Mouse (Mus musculus) CH12.LX (cell line): ENCODE measurements around the gene Ift46. TPM values are rescaled to one million over a fixed set of nuclear protein-coding genes. Genes with fewer than 3 reads are reported as not detected.

Experiments used
- DNase-seq: peaks from one replicate; pipeline ENCODE4 v3.0.0-alpha.2; 2013; ENCODE audit errors: extremely low read depth
- H3K27ac ChIP-seq: 2 replicates; pipeline ENCODE4 v1.5.1; 2012; ENCODE audit warnings: low read depth, mild to moderate bottlenecking, control low read depth, moderate library complexity; ENCODE audit not compliant: insufficient read depth
- H3K27me3 ChIP-seq: replicated peaks from 2 replicates; pipeline ENCODE3; 2012; ENCODE audit warnings: inconsistent platforms
- H3K36me3 ChIP-seq, 2 experiments: replicated peaks in 1 of 2; 2 replicates each; pipeline versions ENCODE3 to v1.6.1; 2012; ENCODE audit warnings: inconsistent platforms in 1 of 2, low read length in 1 of 2, mild to moderate bottlenecking in 1 of 2, mixed read lengths in 1 of 2, moderate library complexity in 1 of 2; ENCODE audit not compliant: control insufficient read depth in 1 of 2, insufficient read depth in 1 of 2
- H3K4me1 ChIP-seq, 2 experiments: 2 replicates each; pipeline ENCODE4 v1.6.1; 2012; ENCODE audit warnings: inconsistent platforms in 1 of 2, moderate library complexity in 1 of 2; ENCODE audit not compliant: insufficient read depth in 2 of 2, control insufficient read depth in 1 of 2
- H3K4me2 ChIP-seq: 2 replicates; pipeline ENCODE4 v1.6.1; 2012; ENCODE audit warnings: low read depth, mild to moderate bottlenecking, control low read depth; ENCODE audit not compliant: poor library complexity, insufficient read depth, severe bottlenecking
- H3K4me3 ChIP-seq, 3 experiments: fragments of 150-350 bp in 1 of 3; sonication (generic) in 1 of 3; replicated peaks in 1 of 3; 2 replicates each; pipeline versions ENCODE3 to v1.5.1; 2011 to 2012; ENCODE audit warnings: low read depth in 2 of 3, low read length in 2 of 3, mild to moderate bottlenecking in 2 of 3, moderate library complexity in 2 of 3, control low read depth in 1 of 3, improper control_type of control experiment in 1 of 3, inconsistent platforms in 1 of 3, mixed read lengths in 1 of 3; ENCODE audit not compliant: poor library complexity in 1 of 3
- H3K79me2 ChIP-seq: replicated peaks from 2 replicates; pipeline ENCODE4 v1.6.1; 2012; ENCODE audit warnings: mild to moderate bottlenecking, moderate library complexity; ENCODE audit not compliant: control insufficient read depth, poor library complexity, insufficient read depth, severe bottlenecking; ENCODE audit errors: extremely low read depth
- H3K9ac ChIP-seq: 2 replicates; pipeline ENCODE4 v1.6.1; 2012; ENCODE audit warnings: low read depth, mild to moderate bottlenecking, control low read depth, moderate library complexity; ENCODE audit not compliant: insufficient read depth
- H3K9me3 ChIP-seq: replicated peaks from 2 replicates; pipeline ENCODE3; 2012; ENCODE audit warnings: low read length, inconsistent platforms, mixed read lengths
- BHLHE40 ChIP-seq: IDR thresholded peaks from 2 replicates; pipeline ENCODE4 v1.6.1; 2011; ENCODE audit warnings: mild to moderate bottlenecking, low read depth, low read length, improper control_type of control experiment
- CHD1 ChIP-seq: IDR thresholded peaks from 2 replicates; pipeline ENCODE4 v1.6.1; 2012; ENCODE audit warnings: low read depth, low read length, improper control_type of control experiment, inconsistent platforms
- CHD2 ChIP-seq: IDR thresholded peaks from 2 replicates; pipeline ENCODE4 v1.6.1; 2011; ENCODE audit warnings: low read length, improper control_type of control experiment
- CTCF ChIP-seq, 2 experiments: IDR thresholded peaks in 1 of 2; conservative IDR thresholded peaks in 1 of 2; 2 replicates each; pipeline ENCODE4 v1.5.1; 2011 to 2012; ENCODE audit warnings: low read depth in 2 of 2, low read length in 2 of 2, improper control_type of control experiment in 1 of 2, inconsistent platforms in 1 of 2, mild to moderate bottlenecking in 1 of 2, moderate library complexity in 1 of 2
- E2F4 ChIP-seq: IDR thresholded peaks from 2 replicates; pipeline ENCODE4 v1.6.1; 2011; ENCODE audit warnings: low read depth, low read length, improper control_type of control experiment; ENCODE audit not compliant: insufficient replicate concordance
- ELF1 ChIP-seq: IDR thresholded peaks from 2 replicates; pipeline ENCODE4 v1.6.1; 2014; ENCODE audit warnings: low read depth, mild to moderate bottlenecking, inconsistent platforms, low read length, improper control_type of control experiment
- JUN ChIP-seq: IDR thresholded peaks from 2 replicates; pipeline ENCODE4 v1.6.1; 2011; ENCODE audit warnings: low read depth, mild to moderate bottlenecking, low read length, improper control_type of control experiment, moderate library complexity; ENCODE audit not compliant: insufficient read depth
- JUND ChIP-seq: conservative IDR thresholded peaks from 2 replicates; pipeline ENCODE4 v1.6.1; 2011; ENCODE audit warnings: low read depth, low read length, improper control_type of control experiment
- MEF2A ChIP-seq: IDR thresholded peaks from 2 replicates; pipeline ENCODE4 v1.6.1; 2014; ENCODE audit warnings: low read depth, mild to moderate bottlenecking, inconsistent platforms, low read length, improper control_type of control experiment, borderline replicate concordance
- NELFE ChIP-seq: IDR thresholded peaks from 2 replicates; pipeline ENCODE4 v1.6.1; 2011; ENCODE audit warnings: low read depth, low read length, improper control_type of control experiment
- POLR2A ChIP-seq: IDR thresholded peaks from 2 replicates; pipeline ENCODE4 v1.6.1; 2011; ENCODE audit warnings: low read depth, mild to moderate bottlenecking, improper control_type of control experiment, low read length
- RAD21 ChIP-seq: IDR thresholded peaks from 2 replicates; pipeline ENCODE4 v1.6.1; 2011; ENCODE audit warnings: low read depth, mild to moderate bottlenecking, low read length, improper control_type of control experiment, moderate library complexity
- RCOR1 ChIP-seq: conservative IDR thresholded peaks from 2 replicates; pipeline ENCODE4 v1.6.1; 2012; ENCODE audit warnings: low read depth, mild to moderate bottlenecking, inconsistent platforms, low read length, improper control_type of control experiment
- TBP ChIP-seq: conservative IDR thresholded peaks from 2 replicates; pipeline ENCODE4 v1.6.1; 2011; ENCODE audit warnings: low read depth, low read length, improper control_type of control experiment
- UBTF ChIP-seq: IDR thresholded peaks from 2 replicates; pipeline ENCODE4 v1.6.1; 2012; ENCODE audit warnings: low read depth, mild to moderate bottlenecking, inconsistent platforms, low read length, improper control_type of control experiment, moderate library complexity
- USF1 ChIP-seq: IDR thresholded peaks from 2 replicates; pipeline ENCODE4 v1.6.1; 2014; ENCODE audit warnings: low read depth, mild to moderate bottlenecking, inconsistent platforms, low read length, improper control_type of control experiment
- USF2 ChIP-seq: conservative IDR thresholded peaks from 2 replicates; pipeline ENCODE4 v1.6.1; 2011; ENCODE audit warnings: low read depth, low read length, improper control_type of control experiment
- ZC3H11A ChIP-seq: IDR thresholded peaks from 2 replicates; pipeline ENCODE4 v1.6.1; 2012; ENCODE audit warnings: low read depth, mild to moderate bottlenecking, inconsistent platforms, low read length, improper control_type of control experiment
- ZNF384 ChIP-seq: IDR thresholded peaks from 2 replicates; pipeline ENCODE4 v1.6.1; 2012; ENCODE audit warnings: low read depth, low read length, improper control_type of control experiment, inconsistent platforms
- dilution Hi-C: fragments of 300-500 bp; cut with MboI; formaldehyde crosslinking; loops from 2 replicates; pipeline ENCODE4 v1.14.3; 2020; ENCODE audit warnings: low sequenced_read_pairs; ENCODE audit not compliant: extremely low pct_unique_long_range_greater_than_20kb, extremely low pct_ligation_motif_present
- in situ Hi-C: fragments of 300-500 bp; cut with MboI; formaldehyde crosslinking; loops from 3 replicates; pipeline ENCODE4 v1.14.3; 2019; ENCODE audit warnings: low sequenced_read_pairs, low pct_ligation_motif_present, low pct_unique_long_range_greater_than_20kb, mixed read lengths
- polyA plus RNA-seq: library from polyadenylated mRNA; unstranded; fragments of >175 nt; gene quantifications from 2 replicates; pipeline ENCODE4 v1.2.1, GENCODE M21; 2012; ENCODE audit warnings: low read depth; ENCODE audit not compliant: insufficient read length
- total RNA-seq, 2 experiments: library from RNA; depleted of rRNA; stranded (reverse); fragments of 300-350 nt in 1 of 2; fragments of >200 nt in 1 of 2; gene quantifications; 2 replicates each; pipeline ENCODE4 v1.2.3; 2012 to 2014

Ift46 gene
- total and polyA plus RNA-seq, 3 experiments, result 49.8 to 80.0 (median 57.7) TPM

- H3K4me2 ChIP-seq, result no peak overlapping the region
- H3K27me3 ChIP-seq, result no peaks in the 10 kb centered on the region
- dilution Hi-C loops (no loop called here), in situ Hi-C loops (no loop called here)
- no peak overlapping the region for H3K9ac ChIP-seq
- H3K4me1 ChIP-seq, result peaks cover 11 to 50% of the 10 kb centered on the region in 2 experiments
- no peaks in the 10 kb centered on the region for H3K9me3 ChIP-seq
- H3K79me2 ChIP-seq, result no peaks in the 10 kb centered on the region
- no peak overlapping the region for H3K4me3 ChIP-seq
- peaks cover 4 to 44% of the 10 kb centered on the region in 2 experiments for H3K36me3 ChIP-seq
- H3K27ac ChIP-seq, result no peak overlapping the region
- TF ChIP-seq ZC3H11A (no peak), POLR2A (no peak), E2F4 (no peak), JUN (no peak), NELFE (no peak), UBTF (no peak), RCOR1 (no peak), MEF2A (no peak), USF2 (no peak), USF1 (no peak), JUND (no peak), TBP (no peak), ELF1 (no peak)
- no peak for DNase-seq
Measured at GRCm38 (mm10) chr9:44718937-44719631, 48.6 kb upstream of the Ift46 start.

DNA sequence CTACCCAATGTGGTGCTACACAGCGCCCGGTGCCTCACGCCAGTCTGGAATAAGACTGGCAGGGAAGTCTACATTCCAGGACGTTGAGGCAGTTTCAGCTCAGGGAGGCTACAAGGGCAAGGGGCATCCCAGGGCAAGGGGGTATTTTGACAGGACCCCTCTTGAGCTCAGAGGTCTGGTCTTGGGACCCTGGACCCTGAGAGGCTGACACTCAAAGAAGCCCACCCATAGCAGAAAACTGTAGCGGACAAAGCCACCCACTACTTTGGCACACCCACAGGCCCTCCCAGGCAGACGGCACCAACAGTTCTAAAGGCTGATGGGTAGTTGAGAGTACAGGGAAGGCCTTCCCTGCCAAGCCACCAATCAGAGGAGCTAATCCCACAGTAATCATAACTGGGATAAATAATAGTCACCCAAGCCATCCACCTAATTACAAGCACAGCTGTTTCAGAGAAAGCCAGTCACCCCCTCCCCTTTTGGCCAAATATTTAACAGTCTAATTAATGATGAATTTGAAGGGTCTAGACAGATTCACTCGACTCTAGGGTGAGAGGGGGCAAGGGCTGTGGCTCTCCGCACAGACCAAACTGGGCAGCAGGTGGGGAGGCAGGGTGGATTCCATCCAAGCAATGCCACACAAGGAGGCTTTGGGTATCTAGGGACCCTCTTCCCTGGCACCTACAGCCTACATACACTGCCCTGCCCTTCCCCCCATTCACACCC is 47.9 kb upstream of the Ift46 start:
- H3K4me1 ChIP-seq, result peaks cover 11 to 53% of the 10 kb centered on the region in 2 experiments
- H3K27ac ChIP-seq, result no peak overlapping the region
- DNase-seq, result no peak
- no peak for TF ChIP-seq ZNF384
- no peak for TF ChIP-seq BHLHE40
- no peak for TF ChIP-seq CHD2
- no peak for TF ChIP-seq ZC3H11A
- TF ChIP-seq CHD1, result no peak
- no peak for TF ChIP-seq E2F4
- no peak for TF ChIP-seq NELFE
- TF ChIP-seq CTCF (conservative IDR thresholded peaks at IDR 0.05 in 1 of 2, IDR thresholded peaks at IDR 0.05 in 1 of 2; ENCODE audit: low read depth in 2 of 2, low read length in 2 of 2), result no peak
- TF ChIP-seq USF1, result no peak
- TF ChIP-seq RAD21, result no peak
- in situ Hi-C loops, result no loop called here
- peak overlapping the region; percentile 94; the same call in 1 of the 2 replicates for H3K4me2 ChIP-seq
- H3K79me2 ChIP-seq, result no peaks in the 10 kb centered on the region
- no peak overlapping the region for H3K9ac ChIP-seq
- no peaks in the 10 kb centered on the region for H3K9me3 ChIP-seq
- H3K27me3 ChIP-seq, result no peaks in the 10 kb centered on the region
- peaks cover 4 to 39% of the 10 kb centered on the region in 2 experiments for H3K36me3 ChIP-seq
- H3K4me3 ChIP-seq, result peak overlapping the region in 1 of 3 experiments; percentile 77
- dilution Hi-C loops, result no loop called here
